Mouse (Mus musculus) MEL (cell line): ENCODE measurements around the gene Gm37240.

ENCODE experiments used
- CTCF ChIP-seq, 3 experiments: IDR thresholded peaks in 2 of 3; conservative IDR thresholded peaks in 1 of 3; 2 replicates each; pipeline ENCODE4 v1.5.1; 2011 to 2012; ENCODE audit warnings: low read length in 3 of 3, low read depth in 2 of 3, mild to moderate bottlenecking in 2 of 3, improper control_type of control experiment in 1 of 3, inconsistent platforms in 1 of 3, mixed read lengths in 1 of 3, moderate library complexity in 1 of 3; ENCODE audit not compliant: control insufficient read depth in 1 of 3, insufficient read depth in 1 of 3, poor library complexity in 1 of 3, severe bottlenecking in 1 of 3
- ELF1 ChIP-seq: IDR thresholded peaks from 2 replicates; pipeline ENCODE4 v1.6.1; 2014; ENCODE audit warnings: low read depth, mild to moderate bottlenecking, inconsistent platforms, low read length, improper control_type of control experiment, moderate library complexity
- ETS1 ChIP-seq: IDR thresholded peaks from 2 replicates; pipeline ENCODE4 v1.6.1; 2012; ENCODE audit warnings: low read depth, mild to moderate bottlenecking, inconsistent platforms, low read length, improper control_type of control experiment, moderate library complexity
- MAFK ChIP-seq: IDR thresholded peaks from 2 replicates; pipeline ENCODE4 v1.6.1; 2011; ENCODE audit warnings: low read depth, mild to moderate bottlenecking, low read length, improper control_type of control experiment, borderline replicate concordance
- MAZ ChIP-seq: IDR thresholded peaks from 2 replicates; pipeline ENCODE4 v1.6.1; 2012; ENCODE audit warnings: low read depth, mild to moderate bottlenecking, inconsistent platforms, low read length, improper control_type of control experiment
- MYC ChIP-seq: IDR thresholded peaks from 2 replicates; pipeline ENCODE4 v1.6.1; 2011; ENCODE audit warnings: low read depth, mild to moderate bottlenecking, low read length, improper control_type of control experiment, moderate library complexity
- POLR2A ChIP-seq, 2 experiments: IDR thresholded peaks; 2 replicates each; pipeline ENCODE4 v1.6.1; 2011 to 2012; ENCODE audit warnings: low read length in 2 of 2, mild to moderate bottlenecking in 2 of 2, control low read depth in 1 of 2, improper control_type of control experiment in 1 of 2, low read depth in 1 of 2, moderate library complexity in 1 of 2; ENCODE audit not compliant: control insufficient read depth in 1 of 2, insufficient read depth in 1 of 2, poor library complexity in 1 of 2
- TBP ChIP-seq: IDR thresholded peaks from 2 replicates; pipeline ENCODE4 v1.8.0; 2011; ENCODE audit warnings: low read depth, low read length, improper control_type of control experiment

DNA sequence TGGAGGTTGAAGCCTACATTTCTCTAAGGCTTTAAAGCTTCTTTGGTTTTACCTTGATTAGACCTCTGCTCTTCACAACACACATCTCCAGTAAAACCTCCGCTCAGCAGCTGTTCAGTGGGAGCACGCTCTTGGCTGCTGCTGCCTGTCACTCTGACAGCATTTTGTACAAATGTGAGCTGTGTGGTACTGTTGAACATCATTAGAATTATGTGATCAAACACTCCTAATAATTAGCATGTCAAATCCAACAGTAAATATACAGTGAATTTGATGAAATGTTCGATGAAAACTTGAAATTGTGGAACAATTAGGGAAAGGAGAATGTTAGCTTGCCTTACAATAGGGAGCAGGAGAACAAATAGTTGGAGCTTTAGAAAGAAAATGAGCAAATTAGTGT lies 32.3 kb downstream of the Gm37240 start:
- TF ChIP-seq TBP (no peak), MYC (no peak), CTCF (IDR thresholded peaks at IDR 0.05 in 2 of 3, conservative IDR thresholded peaks at IDR 0.05 in 1 of 3; ENCODE audit: control insufficient read depth in 1 of 3, insufficient read depth in 1 of 3, low read depth in 2 of 3, low read length in 3 of 3, poor library complexity in 1 of 3, severe bottlenecking in 1 of 3) (no peak), ELF1 (no peak), POLR2A (IDR thresholded peaks at IDR 0.05; ENCODE audit: control insufficient read depth in 1 of 2, insufficient read depth in 1 of 2, low read depth in 1 of 2, low read length in 2 of 2, poor library complexity in 1 of 2) (no peak), ETS1 (no peak), MAZ (no peak), MAFK (no peak)
